Mouse (Mus musculus): ENCODE results near the gene Stxbp4.

DNA sequence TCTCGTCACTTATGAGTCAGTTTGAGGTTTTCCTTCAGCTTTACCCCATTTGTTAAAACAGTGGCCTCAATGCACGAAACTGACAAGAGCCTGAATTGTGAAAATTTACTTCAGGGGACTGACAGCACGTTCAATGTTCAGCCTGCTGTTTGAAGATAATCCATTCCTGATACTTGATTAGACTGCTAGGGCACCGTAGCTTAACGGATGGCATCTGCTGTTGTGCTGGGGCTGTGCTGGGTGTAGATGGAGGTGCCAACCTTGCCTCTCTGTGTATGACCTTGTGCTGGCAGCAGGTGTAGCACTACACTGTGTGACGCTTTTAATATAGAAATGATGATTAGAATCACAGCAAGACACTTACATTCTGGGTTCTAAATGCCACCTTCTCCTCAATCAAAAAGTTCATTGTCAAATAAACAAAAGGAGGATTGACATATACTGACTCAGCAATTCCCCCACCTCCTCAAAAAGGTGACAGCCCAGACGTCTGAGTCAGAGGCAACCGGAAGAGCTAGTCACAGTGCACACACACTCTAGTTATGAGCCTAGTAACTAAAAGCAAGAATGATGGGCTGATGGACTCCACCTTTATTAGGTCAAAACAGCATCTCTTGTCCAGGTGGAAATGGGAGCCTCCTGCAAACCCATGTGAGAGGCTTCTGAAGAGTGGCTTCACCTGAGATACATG, 61.5 kb downstream of the Stxbp4 start:
- TF ChIP-seq CTCF (IDR thresholded peaks at IDR 0.05; ENCODE audit: low read depth) (no peak), EP300 (IDR thresholded peaks at IDR 0.05; ENCODE audit: low read depth) (no peak)

Data from liver, postnatal 0 days (tissue).